Mouse (Mus musculus) adrenal gland (tissue): Measurements from ENCODE around the gene Gm10638.

ENCODE experiments used
- intact Hi-C: fragments of 180-260 bp; cut with DNase I; formaldehyde crosslinking; loops from one replicate; pipeline ENCODE4 v1.15.1; 2025

The Gm10638 gene

GRCm38 (mm10) chr8:86781094-86781493, 35.6 kb downstream of the Gm10638 start:
- intact Hi-C loops: no loop called here

DNA sequence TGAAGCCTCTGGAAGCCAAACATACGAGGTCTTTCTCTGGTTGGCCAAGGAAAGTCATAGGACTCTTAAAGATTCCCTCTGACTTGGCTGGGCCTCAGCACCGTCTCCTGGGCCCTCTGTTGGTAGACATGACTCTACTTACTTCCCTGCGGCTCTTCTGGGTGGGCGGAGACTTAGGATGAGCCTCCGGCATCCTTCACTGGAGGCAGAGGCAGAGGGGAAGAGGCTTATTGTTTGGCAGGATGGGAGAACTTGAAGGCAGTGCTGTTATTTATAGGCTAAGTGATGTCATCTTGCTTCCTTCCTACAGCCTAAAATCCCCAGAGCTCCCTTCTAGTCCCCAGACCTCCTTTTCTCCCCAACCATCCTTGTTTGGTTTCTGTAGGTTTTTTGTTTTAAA, 41.0 kb downstream of the Gm10638 start:
- intact Hi-C loops: no loop called here

GRCm38 (mm10) chr8:86787891-86788420, 42.5 kb downstream of the Gm10638 start:
- intact Hi-C loops: no loop called here

DNA sequence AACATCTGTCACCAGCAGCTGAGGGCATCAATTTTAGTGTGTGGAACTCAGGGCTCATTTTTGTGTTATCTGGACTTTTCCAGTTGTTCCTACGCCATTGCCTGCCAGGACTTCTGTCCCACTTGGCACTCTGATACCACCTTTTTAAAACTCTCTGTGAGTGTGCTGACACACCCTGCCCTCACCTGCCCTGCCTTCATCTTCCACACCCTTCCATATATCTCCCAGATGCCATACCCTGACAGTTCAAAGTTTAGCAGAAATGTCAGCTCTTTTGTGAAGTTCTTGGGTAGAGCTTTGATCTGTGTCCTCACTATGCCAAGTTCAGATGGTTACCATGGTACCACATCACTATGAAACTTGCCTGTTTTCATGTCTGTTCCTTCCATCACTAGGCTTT, 44.1 kb downstream of the Gm10638 start:
- intact Hi-C loops: no loop called here

GRCm38 (mm10) chr8:86791542-86791941, 46.0 kb downstream of the Gm10638 start:
- intact Hi-C loops: no loop called here

DNA sequence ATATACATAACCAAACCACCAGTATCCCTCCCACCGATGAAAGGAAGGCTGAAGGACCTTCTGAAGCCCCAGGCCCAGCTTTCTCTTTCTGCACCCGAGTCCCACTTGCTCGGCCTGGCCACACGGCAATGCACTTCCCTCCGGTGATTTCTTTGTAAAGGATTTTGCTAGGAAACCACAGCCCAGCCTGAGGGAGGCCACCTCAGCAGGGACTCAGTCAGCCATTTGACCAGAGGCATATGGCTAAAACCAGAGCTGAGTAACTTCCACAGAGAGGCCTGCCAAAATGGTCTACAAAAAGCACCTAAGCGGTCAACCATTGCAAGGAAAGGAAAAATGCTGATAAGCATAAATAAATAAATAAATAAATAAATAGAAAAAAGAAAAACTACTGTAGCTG, 49.2 kb downstream of the Gm10638 start:
- intact Hi-C loops: no loop called here
